Mouse (Mus musculus): ENCODE data around the gene 2310034G01Rik. TPM values are rescaled to one million over a fixed set of nuclear protein-coding genes. Genes with fewer than 3 reads are reported as not detected.
A peak's percentile ranks its signal among the peaks of the same experiment; 100 is the strongest.

The 2310034G01Rik gene
- polyA plus RNA-seq, 1 experiment from 2014 or later, result 3.0 TPM

DNA sequence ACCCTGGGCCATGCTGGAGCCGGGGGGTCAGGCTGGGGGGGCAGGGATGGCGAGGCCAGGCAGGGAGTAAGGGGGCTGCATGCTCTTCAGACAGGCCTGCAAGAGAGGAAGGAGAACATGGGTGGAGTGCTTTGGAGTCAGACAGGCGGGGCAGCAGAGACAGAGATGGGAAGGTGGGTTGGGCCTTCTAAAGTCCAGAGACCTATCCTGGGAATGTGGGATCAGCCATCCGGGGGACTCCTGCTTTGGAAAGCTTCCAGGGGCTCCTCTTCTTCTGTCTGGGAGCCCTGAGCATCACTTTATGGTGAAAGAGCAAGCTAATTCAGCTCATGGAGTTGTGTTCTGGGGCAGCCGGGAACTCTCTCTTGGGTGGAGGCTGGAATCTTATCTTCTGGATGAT, 25.2 kb downstream of the 2310034G01Rik start:
- peaks cover 1% of the 10 kb centered on the region; the same call in 1 of the 2 replicates for H3K27me3 ChIP-seq (replicated peaks; ENCODE audit: control insufficient read depth, insufficient read depth, low read length)
- no peaks in the 10 kb centered on the region for H3K36me3 ChIP-seq (ENCODE audit: control insufficient read depth, insufficient read depth)
- H3K27ac ChIP-seq (ENCODE audit: low read length), result no peak overlapping the region
- peaks cover 73% of the 10 kb centered on the region for H3K4me1 ChIP-seq (replicated peaks; ENCODE audit: control insufficient read depth, insufficient read depth, low read length)
- H3K9me3 ChIP-seq (ENCODE audit: control insufficient read depth, low read length), result no peaks in the 10 kb centered on the region
- no peak for ATAC-seq
- 0 out of 2 replicates have a peak overlapping the region, but pooled peaks have one; percentile 10 for H3K9ac ChIP-seq (replicated peaks; ENCODE audit: low read depth, low read length)
- peak overlapping the region; percentile 77; the same call in 1 of the 2 replicates for H3K4me3 ChIP-seq (replicated peaks; ENCODE audit: low read length)
- H3K4me2 ChIP-seq (ENCODE audit: low read length), result peak overlapping the region; percentile 99
- WGBS, result 71% methylated on average over 5 of the region's 5 CpGs

DNA sequence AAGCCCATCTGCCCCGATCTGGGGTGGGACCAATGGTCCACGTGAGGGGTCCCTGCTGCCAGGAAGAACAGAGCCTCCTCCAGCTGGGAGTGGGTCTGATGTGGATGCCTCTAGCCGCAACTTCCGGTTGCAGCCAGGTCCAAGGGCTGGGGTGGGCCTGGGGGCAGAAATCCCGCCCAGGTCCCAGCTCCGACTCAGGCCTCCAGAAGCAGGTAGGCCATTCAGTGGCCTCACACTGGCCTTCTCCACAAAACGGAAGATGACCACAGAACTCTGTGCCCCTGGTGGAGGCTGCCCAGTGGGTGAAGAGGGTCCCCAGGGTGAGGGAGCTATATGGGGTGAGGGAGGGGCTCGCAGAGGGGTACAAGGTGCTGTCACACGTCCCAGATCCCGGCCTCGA, 25.7 kb downstream of the 2310034G01Rik start:
- Histone ChIP-seq H3K36me3 (ENCODE audit: control insufficient read depth, insufficient read depth) (no peaks in the 10 kb centered on the region), H3K9me3 (ENCODE audit: control insufficient read depth, low read length) (no peaks in the 10 kb centered on the region), H3K4me3 (replicated peaks; ENCODE audit: low read length) (no peak overlapping the region), H3K4me2 (ENCODE audit: low read length) (no peak overlapping the region), H3K9ac (replicated peaks; ENCODE audit: low read depth, low read length) (0 out of 2 replicates have a peak overlapping the region, but pooled peaks have one; percentile 10), H3K4me1 (replicated peaks; ENCODE audit: control insufficient read depth, insufficient read depth, low read length) (peaks cover 71% of the 10 kb centered on the region), H3K27ac (ENCODE audit: low read length) (no peak overlapping the region), H3K27me3 (replicated peaks; ENCODE audit: control insufficient read depth, insufficient read depth, low read length) (peaks cover 7% of the 10 kb centered on the region; the same call in 1 of the 2 replicates)
- WGBS, result 79% methylated on average over 11 of the region's 11 CpGs
- ATAC-seq, result no peak

GRCm38 (mm10) chr19:46323716-46324115, 26.4 kb downstream of the 2310034G01Rik start:
- H3K36me3 ChIP-seq (ENCODE audit: control insufficient read depth, insufficient read depth), result no peaks in the 10 kb centered on the region
- H3K4me3 ChIP-seq (replicated peaks; ENCODE audit: low read length), result no peak overlapping the region
- WGBS, result 75% methylated on average over 5 of the region's 5 CpGs
- no peak overlapping the region for H3K9ac ChIP-seq (replicated peaks; ENCODE audit: low read depth, low read length)
- H3K4me2 ChIP-seq (ENCODE audit: low read length), result no peak overlapping the region
- no peak for ATAC-seq
- no peak overlapping the region for H3K27ac ChIP-seq (ENCODE audit: low read length)
- peaks cover 9% of the 10 kb centered on the region; the same call in 1 of the 2 replicates for H3K27me3 ChIP-seq (replicated peaks; ENCODE audit: control insufficient read depth, insufficient read depth, low read length)
- H3K4me1 ChIP-seq (replicated peaks; ENCODE audit: control insufficient read depth, insufficient read depth, low read length), result peaks cover 71% of the 10 kb centered on the region
- H3K9me3 ChIP-seq (ENCODE audit: control insufficient read depth, low read length), result no peaks in the 10 kb centered on the region

DNA sequence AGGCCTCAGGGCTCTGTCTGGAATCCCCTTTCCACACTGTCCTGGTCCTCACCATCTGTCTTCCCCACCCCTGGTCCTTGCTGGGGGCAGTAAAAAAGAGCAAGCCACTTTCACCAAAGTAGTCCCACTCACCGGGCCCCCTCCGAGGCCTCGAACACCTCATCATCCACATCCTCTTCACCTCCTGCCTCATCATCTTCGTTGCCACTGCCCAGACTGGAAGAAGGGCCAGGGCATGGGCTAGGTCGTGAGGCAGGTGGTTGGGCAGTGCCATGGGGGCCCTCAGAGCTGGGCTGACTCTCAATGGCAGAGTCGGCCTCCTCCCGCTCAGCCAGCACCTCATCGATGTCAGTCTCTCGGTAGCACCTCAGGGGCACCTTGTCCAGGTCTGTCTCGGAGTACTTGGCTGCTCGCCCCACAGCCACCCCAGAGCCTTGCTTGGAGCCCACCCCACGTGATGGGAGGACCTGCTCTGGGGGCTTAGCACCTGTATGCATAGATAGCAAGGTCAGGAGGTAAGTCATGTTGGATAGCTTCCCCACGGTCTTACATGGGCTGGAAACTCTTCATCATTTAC, 27.0 kb downstream of the 2310034G01Rik start:
- Histone ChIP-seq H3K36me3 (ENCODE audit: control insufficient read depth, insufficient read depth) (no peaks in the 10 kb centered on the region), H3K4me2 (ENCODE audit: low read length) (no peak overlapping the region; the same call in 1 of the 2 replicates), H3K4me1 (replicated peaks; ENCODE audit: control insufficient read depth, insufficient read depth, low read length) (peaks cover 78% of the 10 kb centered on the region), H3K27ac (ENCODE audit: low read length) (0 out of 2 replicates have a peak overlapping the region, but pooled peaks have one; percentile 30), H3K9ac (replicated peaks; ENCODE audit: low read depth, low read length) (peak overlapping the region; percentile 11; the same call in 1 of the 2 replicates), H3K27me3 (replicated peaks; ENCODE audit: control insufficient read depth, insufficient read depth, low read length) (peaks cover 15% of the 10 kb centered on the region), H3K4me3 (replicated peaks; ENCODE audit: low read length) (no peak overlapping the region), H3K9me3 (ENCODE audit: control insufficient read depth, low read length) (no peaks in the 10 kb centered on the region)
- ATAC-seq, result no peak
- WGBS, result 82% methylated on average over 13 of the region's 13 CpGs

- peaks cover 20% of the 10 kb centered on the region for H3K27me3 ChIP-seq (replicated peaks; ENCODE audit: control insufficient read depth, insufficient read depth, low read length)
Measured at GRCm38 (mm10) chr19:46322144-46322995, 27.7 kb downstream of the 2310034G01Rik start.

GRCm38 (mm10) chr19:46321101-46321943, 28.8 kb downstream of the 2310034G01Rik start:
- Histone ChIP-seq H3K27me3 (replicated peaks; ENCODE audit: control insufficient read depth, insufficient read depth, low read length) (peaks cover 30% of the 10 kb centered on the region), H3K36me3 (ENCODE audit: control insufficient read depth, insufficient read depth) (no peaks in the 10 kb centered on the region), H3K27ac (ENCODE audit: low read length) (peak overlapping the region; percentile 21; the same call in 1 of the 2 replicates), H3K9ac (replicated peaks; ENCODE audit: low read depth, low read length) (no peak overlapping the region), H3K4me2 (ENCODE audit: low read length) (peak overlapping the region; percentile 20), H3K4me3 (replicated peaks; ENCODE audit: low read length) (no peak overlapping the region), H3K9me3 (ENCODE audit: control insufficient read depth, low read length) (no peaks in the 10 kb centered on the region), H3K4me1 (replicated peaks; ENCODE audit: control insufficient read depth, insufficient read depth, low read length) (peaks cover 77% of the 10 kb centered on the region)
- peak; percentile 14; the same call in 1 of the 2 replicates for ATAC-seq
- 15% methylated on average over 6 of the region's 6 CpGs for WGBS

More at GRCm38 (mm10) chr19:46322144-46322995, 27.7 kb downstream of the 2310034G01Rik start:
- Histone ChIP-seq H3K9ac (replicated peaks; ENCODE audit: low read depth, low read length) (peak overlapping the region; percentile 11; the same call in 1 of the 2 replicates), H3K4me3 (replicated peaks; ENCODE audit: low read length) (no peak overlapping the region), H3K4me2 (ENCODE audit: low read length) (no peak overlapping the region; the same call in 1 of the 2 replicates), H3K27ac (ENCODE audit: low read length) (peak overlapping the region; percentile 30; the same call in 1 of the 2 replicates), H3K36me3 (ENCODE audit: control insufficient read depth, insufficient read depth) (no peaks in the 10 kb centered on the region), H3K4me1 (replicated peaks; ENCODE audit: control insufficient read depth, insufficient read depth, low read length) (peaks cover 78% of the 10 kb centered on the region), H3K9me3 (ENCODE audit: control insufficient read depth, low read length) (no peaks in the 10 kb centered on the region)
- WGBS, result 52% methylated on average over 11 of the region's 11 CpGs
- ATAC-seq, result no peak

GRCm38 (mm10) chr19:46320076-46320785, 29.9 kb downstream of the 2310034G01Rik start:
- Histone ChIP-seq H3K27me3 (replicated peaks; ENCODE audit: control insufficient read depth, insufficient read depth, low read length) (peaks cover 41% of the 10 kb centered on the region), H3K9me3 (ENCODE audit: control insufficient read depth, low read length) (no peaks in the 10 kb centered on the region)

GRCm38 (mm10) chr19:46318586-46319378, 31.3 kb downstream of the 2310034G01Rik start:
- peak; percentile 53 for ATAC-seq
- H3K4me1 ChIP-seq (replicated peaks; ENCODE audit: control insufficient read depth, insufficient read depth, low read length), result peaks cover 65% of the 10 kb centered on the region
- peak overlapping the region; percentile 27; the same call in 1 of the 2 replicates for H3K27ac ChIP-seq (ENCODE audit: low read length)
- H3K27me3 ChIP-seq (replicated peaks; ENCODE audit: control insufficient read depth, insufficient read depth, low read length), result peaks cover 56% of the 10 kb centered on the region
- no peaks in the 10 kb centered on the region for H3K9me3 ChIP-seq (ENCODE audit: control insufficient read depth, low read length)
- no peaks in the 10 kb centered on the region for H3K36me3 ChIP-seq (ENCODE audit: control insufficient read depth, insufficient read depth)
- WGBS, result 11% methylated on average over 16 of the region's 16 CpGs
- 0 out of 2 replicates have a peak overlapping the region, but pooled peaks have one; percentile 33 for H3K9ac ChIP-seq (replicated peaks; ENCODE audit: low read depth, low read length)
- H3K4me3 ChIP-seq (replicated peaks; ENCODE audit: low read length), result peak overlapping the region; percentile 55
- peak overlapping the region; percentile 79 for H3K4me2 ChIP-seq (ENCODE audit: low read length)

More at GRCm38 (mm10) chr19:46320076-46320785, 29.9 kb downstream of the 2310034G01Rik start:
- no peaks in the 10 kb centered on the region for H3K36me3 ChIP-seq (ENCODE audit: control insufficient read depth, insufficient read depth)
- H3K4me1 ChIP-seq (replicated peaks; ENCODE audit: control insufficient read depth, insufficient read depth, low read length), result peaks cover 76% of the 10 kb centered on the region
- 80% methylated on average over 8 of the region's 8 CpGs for WGBS
- no peak overlapping the region for H3K27ac ChIP-seq (ENCODE audit: low read length)
- H3K4me2 ChIP-seq (ENCODE audit: low read length), result no peak overlapping the region
- ATAC-seq, result no peak
- no peak overlapping the region for H3K4me3 ChIP-seq (replicated peaks; ENCODE audit: low read length)
- no peak overlapping the region for H3K9ac ChIP-seq (replicated peaks; ENCODE audit: low read depth, low read length)

All from forebrain, embryonic 16.5 days (tissue).